Mouse (Mus musculus) forebrain, embryonic 14.5 days (tissue): ENCODE measurements around the gene Arhgap21. TPM values are rescaled to one million over a fixed set of nuclear protein-coding genes. Genes with fewer than 3 reads are reported as not detected.

Source experiments
- polyA plus RNA-seq: library from polyadenylated mRNA; unstranded; fragments of >200 nt; fragmentation: Nextera tagmentation; extraction: Ambion mirVana; gene quantifications from 2 replicates; pipeline ENCODE4 v1.2.1, GENCODE M21; 2014

The Arhgap21 gene
- polyA plus RNA-seq, 1 experiment from 2014 or later: 34.0 TPM

Other genes with a start within 250 kb of the Arhgap21 start
- gene Enkur, start 236.5 kb upstream of the Arhgap21 start, polyA plus RNA-seq: 2.8 and 3.3 TPM in 2 replicates
- gene Thnsl1, start 236.8 kb upstream of the Arhgap21 start, polyA plus RNA-seq: 27.2 and 29.5 TPM in 2 replicates